9 mouse cellular contexts compared by ENCODE assay signal in genomic region chr17:78455114-78455513, GRCm38 (mm10). TPM values are rescaled to one million over a fixed set of nuclear protein-coding genes. Genes with fewer than 3 reads are reported as not detected.
A peak's percentile ranks its signal among the peaks of the same experiment; 100 is the strongest.
DNase-seq lines count a peak whose midpoint lies in the region; ATAC-seq and TF ChIP-seq lines count a peak whose summit lies in the region.
"Had no signal": no experiment of that assay in that cellular context is flagged by ENCODE, and none has a peak within 500 bp of the region (broad histone marks: within the 10 kb centered on the region; RNA-seq: fewer than 3 reads in every experiment).

No protein-coding gene starts in this region.

- TF ChIP-seq POLR2A in cortical plate, adult 2 months (IDR thresholded peaks at IDR 0.05; ENCODE audit: extremely low read depth, insufficient read depth, low read length) = no peak
- TF ChIP-seq POLR2A in limb, embryonic 14.5 days (IDR thresholded peaks at IDR 0.05; ENCODE audit: borderline replicate concordance, extremely low read depth, insufficient read depth, insufficient read length) = no peak

- no peak overlapping the region for H3K4me3 ChIP-seq in cortical plate, adult 2 months (ENCODE audit: insufficient read depth, low read length)
- H3K4me3 ChIP-seq in kidney, embryonic 15.5 days (replicated peaks) = no peak overlapping the region
- no peak overlapping the region for H3K4me3 ChIP-seq in limb, embryonic 14.5 days (replicated peaks; ENCODE audit: low read length)
- no peak overlapping the region for H3K4me3 ChIP-seq in neural tube, embryonic 14.5 days (ENCODE audit: low read depth, low read length)
- H3K4me3 ChIP-seq: heart, embryonic 13.5 days had no signal

- no peak overlapping the region for H3K4me2 ChIP-seq in kidney, embryonic 15.5 days
- no peak overlapping the region for H3K4me2 ChIP-seq in limb, embryonic 14.5 days (replicated peaks; ENCODE audit: low read depth, low read length, severe bottlenecking)
- H3K4me2 ChIP-seq in neural tube, embryonic 14.5 days (ENCODE audit: low read depth, low read length) = no peak overlapping the region

- ATAC-seq in kidney, embryonic 15.5 days (replicated peaks; ENCODE audit: low FRiP score) = peak; percentile 72; the same call in 1 of the 2 replicates
- ATAC-seq in limb, embryonic 14.5 days (ENCODE audit: low FRiP score, low read depth) = peak; percentile 47; the same call in 1 of the 2 replicates
- peak; percentile 67 for ATAC-seq in neural tube, embryonic 14.5 days (ENCODE audit: low read depth)

- no peak overlapping the region for H3K9ac ChIP-seq in kidney, embryonic 15.5 days
- no peak overlapping the region for H3K9ac ChIP-seq in limb, embryonic 14.5 days (ENCODE audit: low read depth, low read length, severe bottlenecking)
- H3K9ac ChIP-seq in neural tube, embryonic 14.5 days (replicated peaks; ENCODE audit: low read depth, low read length) = no peak overlapping the region
- H3K9ac ChIP-seq: heart, embryonic 13.5 days had no signal

- WGBS in kidney, embryonic 15.5 days = 41% methylated on average over 11 of the region's 11 CpGs
- WGBS in limb, embryonic 14.5 days = 33% methylated on average over 11 of the region's 11 CpGs
- 37% methylated on average over 11 of the region's 11 CpGs for WGBS in neural tube, embryonic 14.5 days

- no peaks in the 10 kb centered on the region for H3K27me3 ChIP-seq in kidney, embryonic 15.5 days
- H3K27me3 ChIP-seq in limb, embryonic 14.5 days (ENCODE audit: control insufficient read depth, insufficient read depth, low read length) = no peaks in the 10 kb centered on the region
- H3K27me3 ChIP-seq in neural tube, embryonic 14.5 days (ENCODE audit: control insufficient read depth, insufficient read depth, low read length) = no peaks in the 10 kb centered on the region
- H3K27me3 ChIP-seq: heart, embryonic 13.5 days had no signal

- no peaks in the 10 kb centered on the region for H3K4me1 ChIP-seq in cortical plate, adult 2 months (ENCODE audit: control insufficient read depth, insufficient read depth, low read length)
- peaks cover 6% of the 10 kb centered on the region for H3K4me1 ChIP-seq in kidney, embryonic 15.5 days
- peaks cover 3% of the 10 kb centered on the region; the same call in 1 of the 2 replicates for H3K4me1 ChIP-seq in limb, embryonic 14.5 days (ENCODE audit: control insufficient read depth, insufficient read depth, low read length)
- no peaks in the 10 kb centered on the region for H3K4me1 ChIP-seq in neural tube, embryonic 14.5 days (ENCODE audit: control insufficient read depth, insufficient read depth, low read length)

- TF ChIP-seq CTCF in cortical plate, adult 2 months (IDR thresholded peaks at IDR 0.05; ENCODE audit: extremely low read depth, insufficient read depth, low read length) = peak; percentile 83

- no peaks in the 10 kb centered on the region for H3K36me3 ChIP-seq in kidney, embryonic 15.5 days
- no peaks in the 10 kb centered on the region for H3K36me3 ChIP-seq in limb, embryonic 14.5 days (ENCODE audit: control insufficient read depth, insufficient read depth, low read length)
- no peaks in the 10 kb centered on the region for H3K36me3 ChIP-seq in neural tube, embryonic 14.5 days (ENCODE audit: control insufficient read depth, insufficient read depth, low read length)
- H3K36me3 ChIP-seq: heart, embryonic 13.5 days had no signal

- peak; percentile 71 for DNase-seq in CD4-positive helper T cell, adult 2 months (ENCODE audit: low read depth, low spot score)
- peak; percentile 71 to 91 for DNase-seq in adrenal gland, adult (ENCODE audit: inconsistent age in 2 of 2, low spot score in 1 of 2)
- DNase-seq in gastrocnemius, postnatal 10 days = peak; percentile 80
- peak; percentile 36 for DNase-seq in limb, embryonic 14.5 days (ENCODE audit: low spot score)
- peak; percentile 47 to 59 for DNase-seq in thymus, adult 18-20 months

- no peak overlapping the region for H3K27ac ChIP-seq in cortical plate, adult 2 months (ENCODE audit: insufficient read depth, low read length)
- H3K27ac ChIP-seq in kidney, embryonic 15.5 days = no peak overlapping the region
- no peak overlapping the region for H3K27ac ChIP-seq in limb, embryonic 14.5 days (replicated peaks; ENCODE audit: low read depth, low read length)
- H3K27ac ChIP-seq in neural tube, embryonic 14.5 days (ENCODE audit: low read depth, low read length) = no peak overlapping the region
- H3K27ac ChIP-seq: heart, embryonic 13.5 days had no signal

- no peaks in the 10 kb centered on the region for H3K9me3 ChIP-seq in kidney, embryonic 15.5 days (replicated peaks)
- no peaks in the 10 kb centered on the region for H3K9me3 ChIP-seq in limb, embryonic 14.5 days (ENCODE audit: control insufficient read depth, low read length)
- H3K9me3 ChIP-seq in neural tube, embryonic 14.5 days (ENCODE audit: control insufficient read depth, low read length) = no peaks in the 10 kb centered on the region
- H3K9me3 ChIP-seq: heart, embryonic 13.5 days had no signal

RNA-seq across cellular contexts. Expression of gene Fez2, which starts 37.2 kb away (rescaled TPM):
- polyA plus RNA-seq in cortical plate, adult 2 months (2012; rRNA removed) = 61.6 and 63.2 TPM in 2 replicates
- total RNA-seq in gastrocnemius, postnatal 10 days (2021) = 10 to 100 TPM; 54.8 to 61.1 TPM
- 39.8 and 40.2 TPM in 2 replicates for polyA plus RNA-seq in kidney, embryonic 15.5 days (2015; fragmentation: Nextera tagmentation; extraction: Ambion mirVana)
- 28.1 and 33.6 TPM in 2 replicates for polyA plus RNA-seq in limb, embryonic 14.5 days (2012; rRNA removed)
- polyA plus RNA-seq in limb, embryonic 14.5 days (2014; fragmentation: Nextera tagmentation; extraction: Ambion mirVana) = 44.1 and 51.2 TPM in 2 replicates
- polyA plus RNA-seq in neural tube, embryonic 14.5 days (2014; fragmentation: Nextera tagmentation; extraction: Ambion mirVana) = 61.1 and 64.2 TPM in 2 replicates

RNA-seq across cellular contexts. Expression of gene Vit, which starts 52.8 kb away (rescaled TPM):
- 1.5 and 2.0 TPM in 2 replicates for polyA plus RNA-seq in cortical plate, adult 2 months (2012; rRNA removed)
- total RNA-seq in gastrocnemius, postnatal 10 days (2021) = 1 to 10 TPM; 2.3 to 2.7 TPM
- 0.79 and 0.93 TPM in 2 replicates for polyA plus RNA-seq in kidney, embryonic 15.5 days (2015; fragmentation: Nextera tagmentation; extraction: Ambion mirVana)
- 1.00 and 1.1 TPM in 2 replicates for polyA plus RNA-seq in limb, embryonic 14.5 days (2012; rRNA removed)
- polyA plus RNA-seq in limb, embryonic 14.5 days (2014; fragmentation: Nextera tagmentation; extraction: Ambion mirVana) = 0.28 and 0.40 TPM in 2 replicates
- 3.2 and 5.1 TPM in 2 replicates for polyA plus RNA-seq in neural tube, embryonic 14.5 days (2014; fragmentation: Nextera tagmentation; extraction: Ambion mirVana)
- polyA plus RNA-seq: heart, embryonic 13.5 days had no signal
